Comparison of ENCODE assay signal across 9 mouse cellular contexts in genomic region chr16:84527375-84527774, GRCm38 (mm10). TPM values are rescaled to one million over a fixed set of nuclear protein-coding genes. Genes with fewer than 3 reads are reported as not detected.
A peak's percentile ranks its signal among the peaks of the same experiment; 100 is the strongest.
DNase-seq lines count a peak whose midpoint lies in the region; ATAC-seq and TF ChIP-seq lines count a peak whose summit lies in the region.
"Had no signal": no experiment of that assay in that cellular context is flagged by ENCODE, and none has a peak within 500 bp of the region (broad histone marks: within the 10 kb centered on the region; RNA-seq: fewer than 3 reads in every experiment).

No protein-coding gene starts in this region.

- H3K36me3 ChIP-seq in forebrain, postnatal 0 days (ENCODE audit: insufficient read depth): no peaks in the 10 kb centered on the region
- H3K36me3 ChIP-seq in forebrain, embryonic 10.5 days (replicated peaks): no peaks in the 10 kb centered on the region

- no peaks in the 10 kb centered on the region for H3K4me1 ChIP-seq in forebrain, postnatal 0 days (ENCODE audit: insufficient read depth)
- no peaks in the 10 kb centered on the region for H3K4me1 ChIP-seq in forebrain, embryonic 10.5 days

- H3K27me3 ChIP-seq in forebrain, postnatal 0 days (ENCODE audit: insufficient read depth, low read length): no peaks in the 10 kb centered on the region
- H3K27me3 ChIP-seq in forebrain, embryonic 10.5 days (ENCODE audit: poor library complexity, severe bottlenecking): no peaks in the 10 kb centered on the region

- DNase-seq in forebrain, postnatal 0 days: no peak
- DNase-seq in forebrain, embryonic 10.5 days (ENCODE audit: extremely low spot score, low spot score): no peak
- peak; percentile 67 for DNase-seq in 416B (ENCODE audit: low read depth)
- peak; percentile 39 for DNase-seq in adrenal gland, adult 2 months
- DNase-seq in forelimb bud, embryonic 11.5 days (ENCODE audit: low read depth, low spot score): peak; percentile 27
- peak; percentile 41 to 54 for DNase-seq in layer of hippocampus, postnatal 10 days (ENCODE audit: low spot score in 2 of 2)
- peak; percentile 16 to 40 for DNase-seq in natural killer cell, adult 2 months (ENCODE audit: low spot score in 2 of 2)
- DNase-seq in thymus, postnatal 14 days: peak; percentile 62

- WGBS in forebrain, postnatal 0 days: 63% methylated on average over 11 of the region's 11 CpGs
- 70% methylated on average over 11 of the region's 11 CpGs for WGBS in forebrain, embryonic 10.5 days

- H3K4me2 ChIP-seq in forebrain, postnatal 0 days (ENCODE audit: low read depth): no peak overlapping the region

- TF ChIP-seq CTCF in forebrain, postnatal 0 days (IDR thresholded peaks at IDR 0.05; ENCODE audit: low read depth): 0 out of 2 replicates have a peak, but pooled peaks have one; percentile 18

- no peak for ATAC-seq in forebrain, postnatal 0 days

- H3K9ac ChIP-seq in forebrain, postnatal 0 days: no peak overlapping the region

- no peak overlapping the region for H3K4me3 ChIP-seq in forebrain, postnatal 0 days (ENCODE audit: low read depth, low read length)
- no peak overlapping the region for H3K4me3 ChIP-seq in forebrain, embryonic 10.5 days

- H3K27ac ChIP-seq in forebrain, postnatal 0 days (ENCODE audit: low read depth, low read length): no peak overlapping the region
- no peak overlapping the region for H3K27ac ChIP-seq in forebrain, embryonic 10.5 days

- no peaks in the 10 kb centered on the region for H3K9me3 ChIP-seq in forebrain, postnatal 0 days (ENCODE audit: low read length)
- H3K9me3 ChIP-seq in forebrain, embryonic 10.5 days: no peaks in the 10 kb centered on the region

RNA-seq across cellular contexts. Expression of gene A730009L09Rik, which starts 12.5 kb away (rescaled TPM):
- total RNA-seq in forebrain, postnatal 0 days (2014; rRNA removed): 0.08 TPM in 1 of 2 replicates, not detected in the other
- 0.06 TPM in 1 of 2 replicates, not detected in the other for polyA plus RNA-seq in forebrain, postnatal 0 days (2015; fragmentation: Nextera tagmentation; extraction: Ambion mirVana)
- polyA plus RNA-seq in forebrain, embryonic 10.5 days (2016; fragmentation: Nextera tagmentation; extraction: Ambion mirVana): not detected in 2 replicates
- total RNA-seq in adrenal gland, adult 2 months (2021): not detected
- not detected in 2 replicates for polyA plus RNA-seq in adrenal gland, adult 2 months (2012; rRNA removed)
- total RNA-seq in layer of hippocampus, postnatal 10 days (2021): 1 to 10 TPM; 1.5 to 2.6 TPM
- polyA plus RNA-seq: heart, embryonic 14.5 days had no signal

Comparison
In these comparisons a context has a peak if more than half of its experiments do, and no peak if none do; other contexts are left out.
1. DNase-seq: peak in 416B (single experiment), adrenal gland, adult 2 months (single experiment), forelimb bud, embryonic 11.5 days (single experiment), layer of hippocampus, postnatal 10 days (2 of 2), natural killer cell, adult 2 months (2 of 2) and thymus, postnatal 14 days (single experiment); none in forebrain, postnatal 0 days (single experiment) and forebrain, embryonic 10.5 days (single experiment).